Mouse (Mus musculus): ENCODE measurements at regions not wholly inside any gene's neighbourhood (a gene's known extent, or its start where the extent isn't known, plus 50 kb on each side); places are given as distances from the start of the nearest gene placed in this dataset.

GRCm38 (mm10) chr1:183947066-183947465 lies 66.0 kb upstream of the Dusp10 start:
- TF ChIP-seq ZNF384 (IDR thresholded peaks at IDR 0.05; ENCODE audit: low read depth, low read length), result no peak
- TF ChIP-seq MAFK (IDR thresholded peaks at IDR 0.05; ENCODE audit: insufficient read depth, low read depth, low read length), result no peak
- TF ChIP-seq CHD2 (IDR thresholded peaks at IDR 0.05; ENCODE audit: low read depth, low read length), result no peak
- no peak for TF ChIP-seq ZC3H11A (IDR thresholded peaks at IDR 0.05; ENCODE audit: borderline replicate concordance, low read depth, low read length)

All from ES-E14 (cell line).